Mouse (Mus musculus) bone marrow, adult 2 months (tissue): Measurements from ENCODE around the gene E2f4.

Experiments
- CTCF ChIP-seq: fragments of 200-500 bp; IDR thresholded peaks from 2 replicates; pipeline ENCODE4 v1.5.1; 2011; ENCODE audit warnings: low read length, control low read depth; ENCODE audit not compliant: control insufficient read depth, insufficient read depth
- POLR2A ChIP-seq: fragments of 200-500 bp; IDR thresholded peaks from 2 replicates; pipeline ENCODE4 v1.6.1; 2011; ENCODE audit warnings: low read depth, mild to moderate bottlenecking, control low read depth, low read length, borderline replicate concordance; ENCODE audit not compliant: control insufficient read depth

GRCm38 (mm10) chr8:105342768-105343167, 45.3 kb downstream of the E2f4 start:
- TF ChIP-seq POLR2A (no peak), CTCF (no peak)
